Mouse (Mus musculus) kidney, embryonic 14.5 days (tissue): ENCODE measurements around the gene Dmrtc1a. TPM values are rescaled to one million over a fixed set of nuclear protein-coding genes. Genes with fewer than 3 reads are reported as not detected.
"Not testable (repeated sequence)": the region's sequence is repeated elsewhere in the genome, so short reads cannot be mapped to it uniquely, and the experiment has no call there.

Experiments
- ATAC-seq: fragments of 200-750 bp; cut with Nextera tagmentation; 2 replicates; pipeline ENCODE4 v1.8.0; 2017; ENCODE audit warnings: moderate number of reproducible peaks, mild to moderate bottlenecking, moderate TSS enrichment, moderate library complexity; ENCODE audit not compliant: low FRiP score, low TSS enrichment
- H3K27ac ChIP-seq: fragments of 300-500 bp; sonication (generic); 2 replicates; pipeline ENCODE4 v1.5.1; 2014; ENCODE audit warnings: low read depth, mild to moderate bottlenecking, low read length, moderate library complexity, mixed read lengths
- H3K27me3 ChIP-seq: fragments of 300-500 bp; sonication (generic); 2 replicates; pipeline ENCODE4 v1.6.1; 2014; ENCODE audit warnings: mild to moderate bottlenecking, low read length; ENCODE audit not compliant: control insufficient read depth, insufficient read depth
- H3K36me3 ChIP-seq: fragments of 300-500 bp; sonication (generic); 2 replicates; pipeline ENCODE4 v1.6.1; 2014; ENCODE audit warnings: low read length, mixed read lengths; ENCODE audit not compliant: control insufficient read depth, insufficient read depth
- H3K4me1 ChIP-seq: fragments of 300-500 bp; sonication (generic); 2 replicates; pipeline ENCODE4 v1.6.1; 2014; ENCODE audit warnings: low read length, mixed read lengths; ENCODE audit not compliant: control insufficient read depth, insufficient read depth
- H3K4me2 ChIP-seq: fragments of 300-500 bp; sonication (generic); replicated peaks from 2 replicates; pipeline ENCODE4 v1.6.1; 2014; ENCODE audit warnings: low read depth, mild to moderate bottlenecking, low read length
- H3K4me3 ChIP-seq: fragments of 300-500 bp; sonication (generic); 2 replicates; pipeline ENCODE4 v1.5.1; 2014; ENCODE audit warnings: mild to moderate bottlenecking, low read length
- H3K9ac ChIP-seq: fragments of 300-500 bp; sonication (generic); 2 replicates; pipeline ENCODE4 v1.6.1; 2014; ENCODE audit warnings: low read depth, mild to moderate bottlenecking, low read length, moderate library complexity
- H3K9me3 ChIP-seq: fragments of 300-500 bp; sonication (generic); 2 replicates; pipeline ENCODE4 v1.6.1; 2016; ENCODE audit warnings: low read length; ENCODE audit not compliant: control insufficient read depth
- WGBS: fragments of 180-500 bp; shearing (Covaris S2); extraction: QIAGEN DNeasy Blood & Tissue Kit; methylation state at CpG from one replicate; pipeline ENCODE4 v1.1.7; 2014; 5-methylcytosine and 5-hydroxymethylcytosine counted together
- polyA plus RNA-seq: library from polyadenylated mRNA; unstranded; fragments of >200 nt; fragmentation: Nextera tagmentation; extraction: Ambion mirVana; gene quantifications from 2 replicates; pipeline ENCODE4 v1.2.1, GENCODE M21; 2014

The Dmrtc1a gene
- polyA plus RNA-seq, 1 experiment from 2014 or later = 1.0 TPM

- no peak for ATAC-seq
- Histone ChIP-seq H3K9me3 (no peaks in the 10 kb centered on the region), H3K27me3 (no peaks in the 10 kb centered on the region), H3K9ac (no peak within 1 kb of the TSS), H3K27ac (no peak within 1 kb of the TSS), H3K36me3 (no peaks in the 10 kb centered on the region), H3K4me2 (no peak within 1 kb of the TSS), H3K4me3 (no peak within 1 kb of the TSS), H3K4me1 (no peaks in the 10 kb centered on the region)
- WGBS = 89% methylated on average over 6 of the region's 6 CpGs
These were observed 40.6 kb downstream of the Dmrtc1a start, which contains the start of gene 1700031F05Rik for GRCm38 (mm10) chrX:102867871-102868270. Gene 1700031F05Rik, minus strand, starts transcription at chrX:102867971.

GRCm38 (mm10) chrX:102854516-102854915 is 54.0 kb downstream of the Dmrtc1a start, which contains the start of gene Dmrtc1c2:
Gene Dmrtc1c2, minus strand, starts transcription at chrX:102854616.
- not testable (repeated sequence) for H3K9ac ChIP-seq, H3K27me3 ChIP-seq, H3K4me3 ChIP-seq, H3K4me2 ChIP-seq, H3K27ac ChIP-seq, H3K4me1 ChIP-seq, H3K36me3 ChIP-seq, H3K9me3 ChIP-seq, ATAC-seq
- WGBS = 95% methylated on average over 2 of the region's 13 CpGs

Other genes starting within 250 kb of the Dmrtc1a start
- gene Gm3880, start 221.7 kb downstream of the Dmrtc1a start, polyA plus RNA-seq = not detected in 2 replicates
- not detected in 2 replicates for gene Gm9112, start 201.1 kb downstream of the Dmrtc1a start, polyA plus RNA-seq
- 0.16 TPM in 1 of 2 replicates, not detected in the other for gene Dmrtc1b, start 200.8 kb downstream of the Dmrtc1a start, polyA plus RNA-seq
- not detected in 2 replicates for gene Dmrtc1c1, start 105.7 kb downstream of the Dmrtc1a start, polyA plus RNA-seq
- gene Dmrtc1c2, start 54.1 kb downstream of the Dmrtc1a start, polyA plus RNA-seq = not detected in 2 replicates
- gene 1700031F05Rik, start 40.7 kb downstream of the Dmrtc1a start, polyA plus RNA-seq = not detected in 2 replicates
- not detected in 2 replicates for gene 1700011M02Rik, start 218 bp upstream of the Dmrtc1a start, polyA plus RNA-seq
- not detected in 2 replicates for gene 1700018G05Rik, start 19.7 kb upstream of the Dmrtc1a start, polyA plus RNA-seq